In genomic region chr11:20916961-20917360, GRCm38 (mm10) we compare ENCODE assay signal across 15 mouse cellular contexts.
DNase-seq lines count a peak whose midpoint lies in the region; ATAC-seq lines count a peak whose summit lies in the region.
"Had no signal": no experiment of that assay in that cellular context is flagged by ENCODE, and none has a peak within 500 bp of the region (broad histone marks: within the 10 kb centered on the region; RNA-seq: fewer than 3 reads in every experiment).

No protein-coding gene starts in this region.

- no peaks in the 10 kb centered on the region for H3K36me3 ChIP-seq in heart, embryonic 10.5 days
- H3K36me3 ChIP-seq in lung, embryonic 15.5 days, result no peaks in the 10 kb centered on the region
- no peaks in the 10 kb centered on the region for H3K36me3 ChIP-seq in liver, embryonic 12.5 days
- H3K36me3 ChIP-seq: midbrain, embryonic 15.5 days had no signal

- no peak overlapping the region for H3K9ac ChIP-seq in lung, embryonic 15.5 days
- H3K9ac ChIP-seq in liver, embryonic 12.5 days, result peak overlapping the region; percentile 64
- H3K9ac ChIP-seq: midbrain, embryonic 15.5 days had no signal

- no peak overlapping the region for H3K4me3 ChIP-seq in heart, embryonic 10.5 days
- H3K4me3 ChIP-seq in lung, embryonic 15.5 days, result no peak overlapping the region
- H3K4me3 ChIP-seq in liver, embryonic 12.5 days, result 0 out of 2 replicates have a peak overlapping the region, but pooled peaks have one; percentile 14
- H3K4me3 ChIP-seq: midbrain, embryonic 15.5 days had no signal

- no peak for DNase-seq in heart, embryonic 10.5 days (ENCODE audit: low spot score)
- DNase-seq in heart, adult 9 months (ENCODE audit: low spot score in 2 of 2), result no peak
- DNase-seq in lung, postnatal 4 days, result no peak
- DNase-seq in brain, adult 2 months (ENCODE audit: low read depth, low spot score), result peak; percentile 52
- no peak for DNase-seq in cerebellum, adult 18-20 months
- DNase-seq: B cell, adult 2 months; cerebellum, adult 2 months; gastrocnemius, postnatal 14 days; right cerebral cortex, postnatal 14 days; thymus, adult 2 months had no signal

- no peaks in the 10 kb centered on the region for H3K9me3 ChIP-seq in heart, embryonic 10.5 days
- no peaks in the 10 kb centered on the region for H3K9me3 ChIP-seq in lung, embryonic 15.5 days
- no peaks in the 10 kb centered on the region for H3K9me3 ChIP-seq in liver, embryonic 12.5 days (replicated peaks)
- H3K9me3 ChIP-seq: midbrain, embryonic 15.5 days had no signal

- no peak for ATAC-seq in lung, embryonic 15.5 days (ENCODE audit: borderline replicate concordance, extremely low read depth, low FRiP score, low TSS enrichment)
- peak; percentile 8 for ATAC-seq in liver, embryonic 12.5 days
- ATAC-seq in granulocyte monocyte progenitor cell, adult 5-6 weeks (replicated peaks; ENCODE audit: poor library complexity, severe bottlenecking), result no peak
- ATAC-seq: hindbrain, postnatal 0 days; midbrain, embryonic 15.5 days had no signal

- no peaks in the 10 kb centered on the region for H3K27me3 ChIP-seq in heart, embryonic 10.5 days (ENCODE audit: insufficient read depth, poor library complexity, severe bottlenecking)
- no peaks in the 10 kb centered on the region for H3K27me3 ChIP-seq in lung, embryonic 15.5 days
- peaks cover 6% of the 10 kb centered on the region for H3K27me3 ChIP-seq in liver, embryonic 12.5 days (replicated peaks)
- H3K27me3 ChIP-seq: midbrain, embryonic 15.5 days had no signal

- peaks cover 26% of the 10 kb centered on the region for H3K4me1 ChIP-seq in heart, embryonic 10.5 days
- H3K4me1 ChIP-seq in lung, embryonic 15.5 days, result peaks cover 42% of the 10 kb centered on the region
- peaks cover 67% of the 10 kb centered on the region for H3K4me1 ChIP-seq in liver, embryonic 12.5 days

- H3K4me2 ChIP-seq in lung, embryonic 15.5 days, result no peak overlapping the region
- H3K4me2 ChIP-seq in liver, embryonic 12.5 days, result peak overlapping the region; percentile 62
- H3K4me2 ChIP-seq: midbrain, embryonic 15.5 days had no signal

- WGBS in heart, embryonic 10.5 days, result 79% methylated on average over 7 of the region's 7 CpGs
- whole genome bisulfite sequencing in lung, embryonic 15.5 days, result 80% methylated on average over 7 of the region's 7 CpGs
- 71% methylated on average over 7 of the region's 7 CpGs for WGBS in liver, embryonic 12.5 days (ENCODE audit: insufficient replicate concordance)

- peak overlapping the region; percentile 81; the same call in 1 of the 2 replicates for H3K27ac ChIP-seq in heart, embryonic 10.5 days
- peak overlapping the region; percentile 91 for H3K27ac ChIP-seq in lung, embryonic 15.5 days
- peak overlapping the region; percentile 99 for H3K27ac ChIP-seq in liver, embryonic 12.5 days
- H3K27ac ChIP-seq: midbrain, embryonic 15.5 days had no signal
